Mouse (Mus musculus) forebrain, embryonic 16.5 days (tissue): ENCODE data around the gene Abcf2. TPM values are rescaled to one million over a fixed set of nuclear protein-coding genes. Genes with fewer than 3 reads are reported as not detected.

Source experiments
- ATAC-seq: fragments of 200-750 bp; cut with Nextera tagmentation; 2 replicates; pipeline ENCODE4 v1.8.0; 2017; ENCODE audit warnings: mild to moderate bottlenecking, moderate library complexity
- H3K27ac ChIP-seq: fragments of 300-500 bp; sonication (generic); 2 replicates; pipeline ENCODE4 v1.5.1; 2014; ENCODE audit warnings: low read length, control low read depth
- H3K27me3 ChIP-seq: fragments of 300-500 bp; sonication (generic); replicated peaks from 2 replicates; pipeline ENCODE4 v1.6.1; 2014; ENCODE audit warnings: low read length; ENCODE audit not compliant: control insufficient read depth, insufficient read depth
- H3K36me3 ChIP-seq: fragments of 300-500 bp; sonication (generic); 2 replicates; pipeline ENCODE4 v1.6.1; 2014; ENCODE audit not compliant: control insufficient read depth, insufficient read depth
- H3K4me1 ChIP-seq: fragments of 300-500 bp; sonication (generic); replicated peaks from 2 replicates; pipeline ENCODE4 v1.6.1; 2014; ENCODE audit warnings: low read length; ENCODE audit not compliant: control insufficient read depth, insufficient read depth
- H3K4me2 ChIP-seq: fragments of 300-500 bp; sonication (generic); 2 replicates; pipeline ENCODE4 v1.6.1; 2014; ENCODE audit warnings: mild to moderate bottlenecking, low read length, control low read depth
- H3K4me3 ChIP-seq: fragments of 300-500 bp; sonication (generic); replicated peaks from 2 replicates; pipeline ENCODE4 v1.5.1; 2014; ENCODE audit warnings: mild to moderate bottlenecking, low read length, control low read depth
- H3K9ac ChIP-seq: fragments of 300-500 bp; sonication (generic); replicated peaks from 2 replicates; pipeline ENCODE4 v1.6.1; 2014; ENCODE audit warnings: low read depth, low read length, control low read depth
- H3K9me3 ChIP-seq: fragments of 300-500 bp; sonication (generic); 2 replicates; pipeline ENCODE4 v1.6.1; 2016; ENCODE audit warnings: low read length; ENCODE audit not compliant: control insufficient read depth
- WGBS: fragments of 180-500 bp; shearing (Covaris S2); extraction: QIAGEN DNeasy Blood & Tissue Kit; methylation state at CpG from one replicate; pipeline ENCODE4 v1.1.7; 2014; 5-methylcytosine and 5-hydroxymethylcytosine counted together
- polyA plus RNA-seq: library from polyadenylated mRNA; unstranded; fragments of >200 nt; fragmentation: Nextera tagmentation; extraction: Ambion mirVana; gene quantifications from 2 replicates; pipeline ENCODE4 v1.2.1, GENCODE M21; 2015

The Abcf2 gene
- polyA plus RNA-seq, 1 experiment from 2014 or later, result 107 TPM

DNA sequence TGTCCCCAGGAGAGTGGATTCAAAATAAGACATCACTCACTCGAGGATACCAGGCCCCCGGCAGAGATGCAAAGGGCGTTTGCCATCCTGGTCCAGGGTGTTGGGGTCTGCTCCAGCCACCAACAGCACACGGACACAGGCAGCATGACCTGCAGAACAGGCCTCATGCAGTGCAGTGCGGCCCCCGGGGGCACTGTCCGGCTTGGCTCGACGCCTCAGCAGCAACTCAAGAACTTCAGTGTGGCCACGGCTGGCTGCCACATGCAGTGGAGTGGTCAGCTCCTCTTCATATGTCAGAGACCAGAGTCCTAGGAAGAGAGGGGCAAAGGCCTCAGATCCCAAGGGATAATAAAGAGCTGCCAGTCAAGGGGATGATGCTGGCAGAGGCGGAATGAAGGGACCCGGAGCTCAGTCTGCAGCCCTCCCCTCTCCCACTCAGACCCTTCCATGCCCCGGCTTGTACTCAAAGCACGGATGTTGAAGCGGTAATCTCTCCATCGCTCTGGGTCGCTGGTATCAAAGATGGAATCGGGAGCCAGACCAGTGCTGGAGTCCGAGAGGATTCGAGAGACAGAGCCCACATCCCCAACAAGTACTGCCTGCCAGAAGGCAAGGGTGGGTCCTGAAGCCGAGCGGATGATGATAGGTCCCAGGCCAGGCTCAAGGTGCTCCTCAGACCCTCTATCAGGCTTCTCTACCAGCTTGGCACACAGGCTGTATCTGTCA lies 37.5 kb downstream of the Abcf2 start:
- Histone ChIP-seq H3K9me3 (no peaks in the 10 kb centered on the region), H3K27ac (no peak overlapping the region), H3K4me3 (no peak overlapping the region), H3K4me2 (no peak overlapping the region), H3K4me1 (0 out of 2 replicates have a peak, but pooled peaks cover 2% of the 10 kb centered on the region), H3K9ac (no peak overlapping the region), H3K36me3 (no peaks in the 10 kb centered on the region), H3K27me3 (no peaks in the 10 kb centered on the region)
- ATAC-seq, result no peak
- 84% methylated on average over 22 of the region's 22 CpGs for WGBS

GRCm38 (mm10) chr5:24537618-24538017 lies 39.6 kb downstream of the Abcf2 start:
- no peak for ATAC-seq
- H3K4me1 ChIP-seq, result 0 out of 2 replicates have a peak, but pooled peaks cover 2% of the 10 kb centered on the region
- WGBS, result 64% methylated on average over 16 of the region's 16 CpGs

DNA sequence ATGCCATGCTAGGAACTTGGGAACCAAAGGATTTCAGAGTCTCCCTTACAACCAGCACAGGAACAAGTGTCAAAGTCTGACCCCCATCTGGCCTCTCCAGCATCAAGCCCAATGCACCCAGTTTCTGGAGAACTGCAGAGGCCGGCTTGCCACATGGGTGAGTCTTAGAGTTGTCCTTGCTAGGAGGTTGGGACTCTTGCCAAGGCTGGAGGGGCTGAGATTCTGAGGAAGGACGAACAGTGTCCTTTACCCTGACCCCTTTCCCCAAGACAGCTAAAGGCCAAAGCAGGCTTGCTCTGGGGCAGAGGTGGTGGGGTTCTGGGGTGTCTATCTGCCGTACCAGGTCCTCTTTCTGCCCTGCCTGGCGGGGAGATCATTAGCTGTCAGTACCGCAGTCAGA lies 40.8 kb downstream of the Abcf2 start:
- H3K36me3 ChIP-seq, result no peaks in the 10 kb centered on the region
- H3K4me1 ChIP-seq, result 0 out of 2 replicates have a peak, but pooled peaks cover 2% of the 10 kb centered on the region
- no peak overlapping the region for H3K9ac ChIP-seq
- no peak overlapping the region for H3K4me3 ChIP-seq
- no peak overlapping the region for H3K27ac ChIP-seq
- no peak overlapping the region for H3K4me2 ChIP-seq
- no peaks in the 10 kb centered on the region for H3K27me3 ChIP-seq
- no peak for ATAC-seq
- no peaks in the 10 kb centered on the region for H3K9me3 ChIP-seq
- 32% methylated on average over 5 of the region's 5 CpGs for WGBS

More at GRCm38 (mm10) chr5:24537618-24538017, 39.6 kb downstream of the Abcf2 start:
- Histone ChIP-seq H3K27ac (no peak overlapping the region), H3K36me3 (no peaks in the 10 kb centered on the region), H3K27me3 (no peaks in the 10 kb centered on the region), H3K4me2 (no peak overlapping the region), H3K4me3 (no peak overlapping the region), H3K9ac (no peak overlapping the region), H3K9me3 (no peaks in the 10 kb centered on the region)

DNA sequence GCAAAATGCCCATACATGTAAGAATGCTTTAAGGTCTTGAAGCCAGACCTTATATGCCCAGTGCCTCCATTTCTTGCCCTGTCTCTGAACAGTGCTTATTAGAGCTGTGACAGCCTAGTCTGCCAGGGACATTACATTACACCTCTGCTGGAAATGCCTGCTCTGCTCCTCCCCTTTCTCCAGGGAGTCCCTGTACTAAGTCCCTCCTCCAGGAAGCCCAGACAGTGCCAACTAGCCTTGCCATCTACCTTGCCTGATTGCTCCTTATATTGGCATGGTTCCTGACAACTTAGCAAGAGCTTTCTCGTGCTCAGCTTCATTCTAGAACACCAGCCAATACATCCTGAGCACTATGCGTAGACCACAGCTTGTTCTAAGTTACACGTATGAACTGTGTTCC lies 41.5 kb downstream of the Abcf2 start:
- Histone ChIP-seq H3K4me1 (0 out of 2 replicates have a peak, but pooled peaks cover 2% of the 10 kb centered on the region), H3K36me3 (no peaks in the 10 kb centered on the region), H3K9me3 (no peaks in the 10 kb centered on the region), H3K4me3 (no peak overlapping the region), H3K4me2 (no peak overlapping the region), H3K27ac (no peak overlapping the region), H3K9ac (no peak overlapping the region), H3K27me3 (no peaks in the 10 kb centered on the region)
- 67% methylated on average over 3 of the region's 3 CpGs for WGBS
- ATAC-seq, result no peak

DNA sequence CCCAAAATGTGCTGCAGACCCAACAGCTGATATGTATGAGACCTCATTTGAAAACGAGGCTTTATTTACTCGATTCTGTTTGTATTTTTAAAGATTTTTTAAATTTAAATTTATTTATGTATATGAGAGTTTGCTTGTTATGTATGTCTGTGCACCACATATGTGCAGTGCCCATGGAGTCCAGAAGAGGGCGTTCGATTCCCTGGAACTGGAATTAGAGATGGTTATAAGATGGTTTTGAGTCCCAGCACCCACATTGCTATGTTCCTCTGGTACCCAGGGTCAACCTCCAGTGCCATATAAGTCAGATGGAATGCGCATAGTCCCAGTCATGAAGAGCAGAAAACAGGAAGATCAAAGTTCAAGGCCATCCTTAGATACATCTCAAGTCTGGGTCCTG lies 43.0 kb downstream of the Abcf2 start:
- Histone ChIP-seq H3K4me2 (no peak overlapping the region), H3K9ac (no peak overlapping the region), H3K27me3 (peaks cover 5% of the 10 kb centered on the region; the same call in 1 of the 2 replicates), H3K36me3 (no peaks in the 10 kb centered on the region), H3K4me1 (0 out of 2 replicates have a peak, but pooled peaks cover 2% of the 10 kb centered on the region), H3K9me3 (no peaks in the 10 kb centered on the region), H3K27ac (no peak overlapping the region), H3K4me3 (no peak overlapping the region)
- ATAC-seq, result no peak
- 50% methylated on average over 5 of the region's 5 CpGs for WGBS

DNA sequence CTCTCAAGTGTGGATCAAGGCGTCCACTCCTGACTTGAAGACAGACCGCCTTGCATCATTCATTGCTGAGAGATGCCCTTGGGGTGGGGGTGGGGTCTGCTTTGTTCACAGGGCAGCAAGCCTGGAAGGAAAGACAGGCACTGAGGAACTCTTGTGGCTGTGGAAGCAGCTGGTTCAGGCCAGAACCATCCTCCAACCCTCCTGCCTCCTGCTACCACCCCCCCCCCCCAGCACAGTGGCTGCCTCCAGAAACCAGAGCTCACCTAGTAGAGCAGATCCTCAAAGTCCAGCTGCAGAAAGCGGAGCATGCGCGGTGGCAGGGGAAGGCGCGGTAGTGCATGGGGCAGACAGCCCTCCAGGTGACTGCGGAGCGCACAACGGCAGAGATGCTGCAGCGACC lies 43.9 kb downstream of the Abcf2 start:
- Histone ChIP-seq H3K27me3 (peaks cover 11% of the 10 kb centered on the region), H3K9ac (no peak overlapping the region), H3K9me3 (no peaks in the 10 kb centered on the region), H3K4me1 (0 out of 2 replicates have a peak, but pooled peaks cover 2% of the 10 kb centered on the region), H3K4me3 (no peak overlapping the region), H3K4me2 (no peak overlapping the region), H3K27ac (no peak overlapping the region), H3K36me3 (no peaks in the 10 kb centered on the region)
- ATAC-seq, result no peak
- WGBS, result 56% methylated on average over 11 of the region's 11 CpGs

- no peak overlapping the region for H3K4me3 ChIP-seq
- no peaks in the 10 kb centered on the region for H3K36me3 ChIP-seq
- WGBS, result 19% methylated on average over 24 of the region's 24 CpGs
- peaks cover 15% of the 10 kb centered on the region for H3K4me1 ChIP-seq
- H3K9me3 ChIP-seq, result no peaks in the 10 kb centered on the region
- peak; percentile 52 for ATAC-seq
- no peak overlapping the region for H3K27ac ChIP-seq
- H3K27me3 ChIP-seq, result peaks cover 28% of the 10 kb centered on the region
- no peak overlapping the region for H3K4me2 ChIP-seq
- H3K9ac ChIP-seq, result no peak overlapping the region
Observed at GRCm38 (mm10) chr5:24530042-24530689, 47.1 kb downstream of the Abcf2 start.

DNA sequence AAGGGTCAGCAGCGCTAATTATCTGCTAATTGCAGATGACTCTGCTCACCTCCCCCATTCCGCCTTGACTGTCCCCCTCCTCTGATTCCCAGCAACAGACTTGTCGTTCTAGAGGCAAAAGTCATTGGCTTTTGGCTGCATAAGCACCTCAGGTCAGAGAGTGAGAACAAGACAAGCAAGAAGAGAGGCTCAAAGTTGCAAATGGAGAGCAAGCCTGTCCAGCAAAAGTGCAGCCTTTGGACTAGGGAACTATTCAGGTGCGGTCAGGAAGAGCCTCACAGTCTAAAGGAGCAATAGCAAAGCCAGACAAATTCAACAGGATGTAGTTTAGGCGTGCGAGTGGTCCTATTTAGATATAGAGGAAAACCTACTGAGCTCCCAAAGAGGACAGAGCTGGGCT lies 49.5 kb downstream of the Abcf2 start:
- no peaks in the 10 kb centered on the region for H3K9me3 ChIP-seq
- H3K9ac ChIP-seq, result no peak overlapping the region
- H3K4me2 ChIP-seq, result no peak overlapping the region
- peaks cover 15% of the 10 kb centered on the region for H3K4me1 ChIP-seq
- H3K4me3 ChIP-seq, result no peak overlapping the region
- WGBS, result 14% methylated on average over 6 of the region's 6 CpGs
- no peaks in the 10 kb centered on the region for H3K36me3 ChIP-seq
- no peak overlapping the region for H3K27ac ChIP-seq
- ATAC-seq, result no peak
- peaks cover 49% of the 10 kb centered on the region for H3K27me3 ChIP-seq

GRCm38 (mm10) chr5:24526889-24527230 lies 50.4 kb downstream of the Abcf2 start, which contains the start of gene Gbx1:
TSS of gene Gbx1 (minus strand) at chr5:24527202.
- H3K27ac ChIP-seq, result no peak within 1 kb of the TSS

More at GRCm38 (mm10) chr5:24526889-24527230, 50.4 kb downstream of the Abcf2 start, which contains the start of gene Gbx1:
- Histone ChIP-seq H3K4me2 (peak within 1 kb of the TSS; percentile 82), H3K27me3 (peaks cover 56% of the 10 kb centered on the region), H3K9me3 (no peaks in the 10 kb centered on the region), H3K4me3 (peak within 1 kb of the TSS; percentile 47), H3K4me1 (peaks cover 15% of the 10 kb centered on the region), H3K9ac (peak within 1 kb of the TSS; percentile 43), H3K36me3 (no peaks in the 10 kb centered on the region)
- peak; percentile 17; the same call in 1 of the 2 replicates for ATAC-seq
- WGBS, result under 1% methylated on average over 42 of the region's 49 CpGs
